Mouse (Mus musculus) heart, postnatal 0 days (tissue): Measurements from ENCODE around the gene Nfkb1.

Source experiments
- CTCF ChIP-seq: IDR thresholded peaks from 2 replicates; pipeline ENCODE4 v1.5.1; 2016; ENCODE audit warnings: antibody characterized with exemption, control low read depth, low read depth
- EP300 ChIP-seq: IDR thresholded peaks from 2 replicates; pipeline ENCODE4 v1.6.1; 2016; ENCODE audit warnings: antibody characterized with exemption, low read depth

GRCm38 (mm10) chr3:135630430-135631095, 60.8 kb downstream of the Nfkb1 start:
- no peak for TF ChIP-seq CTCF
- TF ChIP-seq EP300 = no peak
